Mouse (Mus musculus) heart, adult 2 months (tissue): ENCODE results near the gene Cul4b.
"Not testable (repeated sequence)": the region's sequence is repeated elsewhere in the genome, so short reads cannot be mapped to it uniquely, and the experiment has no call there.

Source experiments
- CTCF ChIP-seq: fragments of 200-600 bp; IDR thresholded peaks from 2 replicates; pipeline ENCODE4 v1.8.1; 2022; ENCODE audit warnings: antibody characterized with exemption, mild to moderate bottlenecking, moderate library complexity
- EP300 ChIP-seq: fragments of 200-500 bp; IDR thresholded peaks from 2 replicates; pipeline ENCODE4 v1.6.1; 2011; ENCODE audit warnings: low read depth, low read length, control low read depth; ENCODE audit not compliant: insufficient read depth
- POLR2A ChIP-seq: fragments of 200-500 bp; IDR thresholded peaks from 2 replicates; pipeline ENCODE4 v1.6.1; 2011; ENCODE audit warnings: mild to moderate bottlenecking, low read depth, low read length, control low read depth; ENCODE audit not compliant: insufficient read depth

GRCm38 (mm10) chrX:38485464-38485863 lies 90.5 kb downstream of the Cul4b start:
- TF ChIP-seq CTCF, EP300, POLR2A: not testable (repeated sequence)
